Mouse (Mus musculus) WW6 (cell line): ENCODE results near the gene Oprm1.
"Not testable (repeated sequence)": the region's sequence is repeated elsewhere in the genome, so short reads cannot be mapped to it uniquely, and the experiment has no call there.

Experiments
- DNase-seq: peaks from one replicate; pipeline ENCODE4 v3.0.0-alpha.2; 2013; ENCODE audit warnings: low read depth, low spot score

Oprm1 gene

DNA sequence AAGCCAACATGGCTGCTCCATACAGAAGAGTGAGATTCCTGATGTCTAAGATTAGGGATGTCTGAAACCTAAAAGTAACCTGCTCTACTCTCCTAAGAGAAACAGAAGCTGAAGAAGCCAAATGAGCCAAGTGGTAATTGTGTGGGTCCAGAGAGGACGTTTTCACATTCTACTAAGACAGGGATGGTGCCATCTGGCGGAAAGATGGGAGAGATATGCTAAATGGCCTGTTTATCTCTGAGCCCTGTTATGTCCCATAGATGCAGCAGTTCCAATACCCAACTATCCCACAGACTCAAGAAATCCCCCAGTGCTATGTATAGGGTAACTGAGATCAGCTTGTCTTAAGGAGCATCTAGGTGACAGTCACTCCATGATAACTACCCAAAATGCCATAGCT, 219.5 kb downstream of the Oprm1 start:
- DNase-seq = no peak

DNA sequence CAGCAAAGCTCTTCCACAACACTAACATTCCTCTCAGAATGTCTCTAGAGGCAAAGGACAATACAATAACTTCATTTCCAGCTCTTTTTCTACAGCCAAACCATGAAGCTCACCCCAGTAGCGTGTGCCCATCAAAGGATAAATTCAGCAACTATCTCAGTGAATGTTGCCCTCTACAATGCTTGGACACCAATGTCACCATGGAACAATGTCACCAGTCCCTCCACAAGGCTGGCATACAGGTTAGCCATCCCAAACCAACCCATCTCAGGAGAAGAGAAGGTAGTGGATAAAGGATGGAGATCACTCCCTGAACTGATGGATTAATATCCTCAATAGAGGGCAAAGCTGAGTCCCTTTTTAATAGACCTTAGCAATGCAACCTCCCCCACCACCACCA, 220.4 kb downstream of the Oprm1 start:
- no peak for DNase-seq

DNA sequence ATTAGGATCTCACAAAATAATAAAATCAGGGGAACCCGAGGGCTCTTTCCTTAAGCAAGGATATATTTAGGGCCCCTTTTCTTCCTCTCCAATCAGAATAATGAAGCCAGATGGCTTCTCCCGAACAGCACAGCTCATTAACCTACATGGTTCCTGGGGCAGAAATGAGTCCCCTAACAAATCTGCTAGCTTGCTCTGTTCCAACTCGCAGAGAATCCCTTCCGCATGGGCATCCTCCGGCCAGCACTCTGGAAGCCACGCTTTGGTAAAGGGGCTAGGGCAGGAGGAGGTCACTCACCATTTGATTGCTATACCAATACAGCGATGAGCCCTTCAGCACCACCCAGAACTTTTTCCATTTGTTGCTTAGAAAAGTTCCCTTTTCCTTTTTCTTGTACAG, 220.9 kb downstream of the Oprm1 start:
- no peak for DNase-seq

DNA sequence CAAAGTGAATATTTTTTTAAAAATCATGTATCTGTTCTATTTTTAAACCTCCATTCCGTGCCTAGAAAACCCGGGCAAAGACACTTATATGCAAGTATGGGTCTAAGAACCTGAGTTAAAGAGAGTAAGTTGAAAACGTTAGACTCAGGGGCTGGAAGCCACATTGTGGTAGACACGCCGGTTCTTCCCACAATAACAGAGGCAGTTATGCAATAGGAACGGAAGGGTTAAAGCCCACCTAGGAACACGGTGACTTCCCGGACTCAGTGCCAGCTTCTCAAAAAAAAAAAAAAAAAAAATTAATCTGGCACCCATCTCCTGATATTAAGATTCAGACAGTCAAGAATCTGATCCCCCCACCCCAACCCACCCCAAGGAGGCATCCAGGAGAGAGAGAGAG, 221.5 kb downstream of the Oprm1 start:
- DNase-seq = no peak

DNA sequence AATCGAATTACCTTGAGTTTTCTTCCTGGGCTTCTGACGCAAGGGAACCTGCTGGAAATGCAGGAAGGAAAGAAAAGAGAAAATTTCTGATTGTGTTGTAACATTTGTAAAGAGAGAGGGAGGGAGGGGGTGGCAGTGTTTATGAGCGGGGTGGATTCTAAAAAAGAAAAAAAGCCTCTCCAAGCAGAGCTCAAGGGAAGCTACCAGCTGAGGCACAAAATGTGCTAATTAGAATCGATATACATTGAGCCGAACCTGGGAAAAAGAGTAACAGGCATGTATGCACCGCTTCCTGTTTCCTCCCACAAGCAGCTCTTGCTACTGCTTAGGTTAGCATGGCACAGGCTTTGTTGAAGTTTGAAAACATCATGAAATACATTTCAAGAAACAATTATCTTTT, 221.9 kb downstream of the Oprm1 start:
- DNase-seq = no peak

DNA sequence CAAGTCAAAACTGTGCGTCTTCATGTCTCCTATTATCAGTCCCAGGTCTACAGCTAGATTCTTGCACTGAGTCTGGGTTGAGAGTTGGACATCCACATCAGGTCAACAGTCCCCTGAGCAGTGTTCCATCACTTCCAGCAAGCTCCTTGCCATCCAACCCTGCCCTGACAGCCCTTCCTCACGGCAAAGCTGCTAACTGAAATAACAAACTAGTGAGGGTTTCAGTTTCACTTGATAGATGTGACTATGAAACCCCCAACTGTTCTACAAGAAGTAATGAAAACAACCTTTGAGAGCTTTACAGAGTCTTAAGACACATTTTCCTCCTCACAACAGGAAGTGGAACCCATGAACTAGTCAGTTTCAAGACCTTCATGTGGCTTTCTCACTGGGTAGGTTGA, 224.4 kb downstream of the Oprm1 start:
- DNase-seq = no peak

DNA sequence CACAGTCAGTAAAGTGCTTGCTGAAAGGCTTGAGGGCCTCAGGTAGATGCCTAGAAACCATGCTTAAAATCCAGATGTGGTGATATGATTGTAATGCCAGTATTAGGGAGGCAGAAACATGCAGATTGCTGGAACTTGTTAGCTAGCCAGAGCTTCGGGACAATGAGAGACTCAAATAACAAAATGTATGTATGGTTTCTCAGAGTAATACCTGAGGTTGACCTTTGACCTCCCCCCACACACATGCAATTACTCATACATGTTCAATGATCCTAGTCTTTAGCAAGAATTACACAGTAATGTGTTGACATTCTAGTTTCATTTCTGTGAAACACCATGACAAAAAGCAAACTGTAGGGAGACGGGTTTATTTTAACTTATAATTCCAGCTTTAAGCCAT, 225.1 kb downstream of the Oprm1 start:
- no peak for DNase-seq

DNA sequence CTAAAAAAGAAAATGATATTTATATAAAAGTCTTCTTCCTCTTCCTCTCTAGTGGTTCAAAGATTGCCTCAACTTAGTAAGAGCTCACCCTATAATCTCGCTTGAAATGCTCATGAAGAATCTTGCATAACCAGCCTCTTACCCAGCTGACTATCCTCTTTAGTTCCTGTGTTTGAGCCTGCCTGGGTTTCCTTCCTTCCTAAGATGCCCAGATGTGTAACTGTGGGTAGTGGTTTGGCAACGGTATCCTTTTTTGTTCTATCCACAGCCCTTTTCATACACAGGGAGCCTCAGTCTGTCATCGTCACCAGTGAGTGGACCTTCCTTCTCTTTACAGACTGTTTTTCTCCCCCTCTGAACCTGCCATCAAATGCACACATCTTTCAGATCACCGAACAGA, 227.9 kb downstream of the Oprm1 start:
- DNase-seq = no peak

DNA sequence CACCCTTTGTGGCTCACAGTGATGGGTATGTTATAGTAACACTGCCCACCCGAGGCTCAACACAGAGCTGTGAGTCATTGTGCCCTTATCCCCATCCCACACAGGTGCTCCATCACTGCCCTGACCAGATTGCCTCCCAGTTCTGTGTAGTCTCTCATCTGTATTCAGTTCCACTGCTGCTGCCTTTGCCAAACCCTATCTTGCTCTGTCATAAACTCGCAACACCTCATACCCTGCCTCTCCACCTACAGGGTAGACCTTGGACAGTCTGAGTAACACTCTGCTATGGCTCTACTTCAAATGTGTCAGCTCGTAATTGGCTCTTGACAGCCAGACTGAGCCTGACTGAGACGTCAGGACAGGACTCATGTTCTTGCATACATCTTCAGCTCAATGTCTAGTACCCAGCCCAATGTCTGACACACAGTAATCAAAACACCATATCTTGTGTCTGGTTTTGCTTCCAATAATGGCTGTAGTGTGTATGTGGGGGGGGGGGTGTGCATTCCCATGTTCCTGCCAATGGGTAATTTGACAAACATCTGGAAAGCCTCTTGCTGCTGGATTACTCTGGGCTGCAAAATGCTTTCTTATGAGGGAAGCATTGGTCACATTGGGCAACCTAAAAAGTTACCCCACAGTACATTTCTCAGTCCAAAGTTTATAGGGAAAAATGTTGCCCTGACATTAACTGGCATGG, 229.2 kb downstream of the Oprm1 start:
- DNase-seq = no peak

DNA sequence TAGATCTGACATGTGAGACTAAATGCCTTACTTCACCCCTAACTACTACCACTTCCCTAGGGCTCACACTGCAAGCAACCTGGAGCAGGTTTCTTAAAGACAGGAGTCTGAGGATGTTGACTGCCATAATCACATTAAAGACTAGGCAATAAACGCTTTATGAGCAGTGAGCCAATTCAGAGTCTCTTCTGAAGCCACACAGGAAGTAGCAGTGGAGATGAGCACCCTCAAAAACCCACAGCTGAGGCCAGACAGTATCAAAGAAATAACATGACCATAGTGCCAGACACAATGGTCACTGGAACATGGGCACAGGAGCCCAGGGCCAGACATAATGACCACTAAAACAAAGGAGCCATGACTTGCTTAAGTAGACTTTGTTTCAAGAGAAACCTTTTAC, 230.2 kb downstream of the Oprm1 start:
- no peak for DNase-seq

DNA sequence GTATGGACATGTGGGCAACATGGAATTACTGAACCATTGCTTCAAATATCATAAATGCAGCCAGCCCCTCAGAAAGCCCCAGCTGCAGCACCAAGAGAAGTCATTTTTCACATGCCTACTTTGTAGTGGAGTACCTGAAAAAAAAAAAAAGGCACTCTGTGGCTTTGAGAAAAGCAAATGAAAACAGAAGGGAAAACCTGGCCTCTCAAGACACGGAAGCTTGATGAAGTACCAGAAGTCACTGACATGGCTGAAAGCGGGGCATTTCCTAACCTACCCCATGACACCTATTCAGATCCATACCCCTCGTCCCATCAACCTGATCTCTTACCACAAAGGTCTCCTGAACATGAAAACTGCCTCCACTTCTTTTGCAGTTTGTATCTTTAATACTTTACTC, 238.6 kb downstream of the Oprm1 start:
- no peak for DNase-seq

DNA sequence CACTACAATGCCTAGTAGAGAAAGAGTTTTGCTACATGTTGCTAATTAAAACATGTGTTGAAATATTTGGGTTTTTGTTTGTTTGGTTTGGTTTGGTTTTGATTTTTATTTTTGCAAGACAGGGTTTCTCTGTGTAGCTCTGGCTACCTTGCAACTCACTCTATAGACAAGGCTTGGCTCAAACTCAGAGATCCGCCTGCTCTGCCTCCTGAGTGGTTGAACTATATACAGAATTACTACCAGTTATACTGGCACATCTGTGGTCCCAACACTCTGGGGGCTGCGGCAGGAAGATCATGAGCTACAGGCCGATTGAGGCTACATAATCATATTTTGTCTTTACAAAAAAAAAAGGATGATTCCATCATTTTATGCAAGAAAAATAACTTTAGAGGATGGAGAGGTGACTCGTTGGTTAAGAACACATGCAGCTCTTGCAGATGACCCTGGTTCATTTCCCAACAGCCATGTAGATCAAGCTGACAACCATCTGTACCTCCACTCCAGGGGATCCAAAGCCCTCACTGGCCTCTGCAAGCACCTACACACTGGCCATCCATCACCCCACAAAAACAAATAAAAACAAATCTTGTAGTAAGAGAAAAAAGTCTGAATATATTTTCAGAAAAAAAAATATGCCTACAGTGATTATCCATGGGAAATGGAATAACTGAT, 240.4 kb downstream of the Oprm1 start:
- no peak for DNase-seq

DNA sequence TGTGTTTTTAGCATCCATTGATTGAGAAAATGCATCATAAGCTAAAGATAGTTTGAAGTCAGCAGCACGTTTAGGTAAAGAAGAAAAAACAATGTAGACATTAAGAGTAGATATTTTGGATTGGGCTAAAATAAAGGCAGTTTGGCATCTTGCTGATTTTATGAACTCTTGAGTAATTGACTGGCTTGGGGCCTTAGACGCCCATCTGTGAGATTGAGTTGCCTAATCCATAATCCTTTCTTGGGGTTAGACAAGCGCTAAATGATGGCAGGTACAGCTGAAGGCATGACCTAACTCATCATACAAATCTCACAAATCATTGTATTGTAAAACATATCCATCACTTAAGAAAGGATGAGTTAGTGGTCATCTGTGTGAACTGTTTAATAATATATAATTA, 241.0 kb downstream of the Oprm1 start:
- no peak for DNase-seq

DNA sequence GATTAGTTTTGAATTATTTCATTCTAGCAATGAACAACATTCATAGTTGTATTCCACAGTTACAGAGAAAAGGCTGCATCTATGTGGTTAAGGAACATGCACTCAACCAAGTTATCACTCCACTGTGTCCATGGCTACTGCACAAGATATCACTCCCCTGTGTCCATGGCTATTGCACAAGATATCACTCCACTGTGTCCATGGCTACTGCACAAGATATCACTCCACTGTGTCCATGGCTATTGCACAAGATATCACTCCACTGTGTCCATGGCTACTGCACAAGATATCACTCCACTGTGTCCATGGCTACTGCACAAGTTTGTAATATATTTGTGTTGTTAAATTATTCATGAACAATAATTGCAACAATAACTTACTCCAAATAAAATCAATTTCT, 245.6 kb downstream of the Oprm1 start:
- DNase-seq = not testable (repeated sequence)

DNA sequence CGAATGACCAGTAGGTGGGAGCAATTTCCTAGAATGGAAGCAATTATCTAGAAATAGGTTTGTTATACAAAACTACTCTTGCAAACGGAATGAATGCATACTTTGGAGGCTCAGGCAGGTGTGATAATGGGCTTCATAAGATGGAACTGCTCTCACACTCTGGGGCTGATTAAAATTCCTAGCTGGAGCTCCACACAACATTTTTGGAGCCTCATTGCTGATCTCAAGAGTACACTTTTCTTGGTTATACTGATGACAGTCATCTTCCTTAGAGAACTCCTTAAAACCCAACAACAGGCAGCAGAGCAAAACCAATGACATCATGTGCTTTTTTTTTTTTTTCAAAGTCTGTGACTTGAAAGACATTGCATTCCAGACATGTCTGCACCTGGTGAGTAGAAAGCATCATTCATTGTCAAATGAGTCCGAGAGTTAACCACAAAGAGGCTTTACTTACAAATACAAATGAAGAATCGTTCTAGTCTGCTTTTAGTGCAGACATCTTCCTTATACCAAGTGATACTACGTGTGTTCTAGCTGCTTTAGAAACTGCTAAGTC, 246.8 kb downstream of the Oprm1 start:
- no peak for DNase-seq

DNA sequence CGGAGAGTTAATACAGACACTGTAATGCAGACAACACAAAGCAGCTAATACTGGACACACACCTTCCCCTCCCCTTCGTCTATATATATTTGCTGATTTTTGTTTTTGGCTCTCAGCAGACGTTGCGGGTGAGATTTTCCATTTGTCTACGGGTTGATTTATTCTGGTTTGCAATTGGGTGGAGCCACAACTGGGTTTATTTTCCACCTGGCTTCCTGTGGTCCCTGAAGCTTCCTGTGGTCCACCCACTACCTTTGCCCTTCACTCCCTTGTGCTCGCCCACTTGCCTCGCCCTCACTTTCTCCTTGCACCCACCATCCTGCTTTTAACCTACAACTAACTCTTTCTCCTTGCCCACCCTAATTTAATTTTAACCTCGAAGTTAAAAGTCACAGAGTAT, 252.2 kb downstream of the Oprm1 start:
- no peak for DNase-seq

DNA sequence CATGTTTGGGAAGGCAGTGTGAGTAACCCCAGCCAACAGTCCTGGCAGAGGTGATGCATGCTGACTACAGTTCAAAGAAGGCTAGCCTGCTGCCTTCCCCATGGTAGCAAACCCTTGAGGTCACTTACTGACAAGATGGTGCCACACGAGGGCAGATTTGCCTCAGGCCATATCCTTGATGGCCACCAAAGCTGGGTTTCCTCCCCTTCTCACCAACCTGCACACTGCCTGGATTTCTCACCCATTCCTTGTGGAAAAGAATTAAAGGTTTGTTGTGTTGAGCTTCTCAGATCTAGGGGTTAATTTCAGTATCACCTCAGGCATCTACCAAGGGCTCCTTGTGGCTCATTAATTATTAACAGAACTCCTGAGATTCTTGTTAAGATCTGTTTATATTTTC, 256.9 kb downstream of the Oprm1 start:
- DNase-seq = no peak

DNA sequence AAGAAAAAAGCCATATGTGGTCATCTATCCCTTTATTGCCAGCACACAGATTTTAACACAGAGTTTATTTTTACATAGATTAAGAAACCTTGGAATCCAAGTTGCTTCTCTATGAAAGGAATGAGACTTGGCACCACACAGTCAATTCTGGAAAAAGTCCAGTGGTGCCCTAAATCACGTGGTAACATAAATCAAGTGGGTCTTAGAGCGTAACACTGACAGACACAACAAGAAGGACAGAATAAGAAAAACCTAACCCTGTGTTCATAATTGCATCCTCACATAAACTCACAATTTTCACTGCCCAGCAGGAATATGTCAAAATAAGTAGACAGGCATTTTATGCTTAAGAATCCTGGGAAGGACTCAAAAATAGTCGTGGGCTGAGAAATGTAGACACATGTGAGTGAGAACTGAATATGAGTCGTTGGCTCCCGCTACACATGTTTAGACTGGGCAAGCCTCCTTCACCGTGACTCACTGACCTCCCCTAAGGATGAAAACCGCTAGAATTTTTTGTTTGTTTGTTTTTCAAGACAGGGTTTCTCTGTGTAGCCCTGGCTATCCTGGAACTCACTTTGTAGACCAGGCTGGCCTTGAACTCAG, 261.6 kb downstream of the Oprm1 start:
- DNase-seq = no peak

DNA sequence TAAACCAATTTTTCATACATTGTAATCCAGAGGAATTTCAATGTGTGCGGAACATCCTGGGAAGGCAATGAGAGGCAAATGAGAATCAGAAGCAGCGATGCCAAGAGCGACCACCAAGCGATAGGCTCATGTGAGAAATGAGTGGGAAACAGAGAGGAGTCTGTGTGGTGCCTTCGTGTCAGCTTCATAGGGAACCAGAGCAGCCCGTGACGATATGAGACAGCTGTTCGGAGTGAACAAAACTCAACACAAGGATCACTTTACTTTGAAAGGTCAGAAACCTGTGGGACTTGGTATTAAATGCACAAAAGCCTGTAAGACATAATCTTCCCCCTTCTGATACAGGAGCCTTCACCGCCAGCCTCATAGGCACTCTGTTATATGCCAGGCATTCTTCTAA, 262.2 kb downstream of the Oprm1 start:
- DNase-seq = no peak

DNA sequence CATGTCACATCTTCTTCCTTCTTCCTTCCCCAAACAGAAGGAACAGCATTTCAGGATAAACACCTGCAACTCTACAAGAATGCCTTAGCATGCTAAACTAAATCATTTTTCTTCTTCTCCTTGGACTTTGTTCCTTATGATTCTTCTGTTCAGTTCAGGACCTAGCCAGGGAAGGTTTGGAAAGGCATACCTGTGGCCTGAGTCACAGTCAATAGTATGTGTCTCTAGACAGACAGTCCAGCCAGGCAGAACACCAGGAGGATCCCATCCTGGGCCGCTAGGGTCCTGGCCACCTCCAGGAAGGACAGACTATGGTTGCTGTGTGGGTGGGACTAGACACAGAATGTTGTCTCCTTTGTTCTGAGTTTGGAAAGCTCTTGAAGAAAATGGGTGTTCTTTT, 266.7 kb downstream of the Oprm1 start:
- DNase-seq = no peak

DNA sequence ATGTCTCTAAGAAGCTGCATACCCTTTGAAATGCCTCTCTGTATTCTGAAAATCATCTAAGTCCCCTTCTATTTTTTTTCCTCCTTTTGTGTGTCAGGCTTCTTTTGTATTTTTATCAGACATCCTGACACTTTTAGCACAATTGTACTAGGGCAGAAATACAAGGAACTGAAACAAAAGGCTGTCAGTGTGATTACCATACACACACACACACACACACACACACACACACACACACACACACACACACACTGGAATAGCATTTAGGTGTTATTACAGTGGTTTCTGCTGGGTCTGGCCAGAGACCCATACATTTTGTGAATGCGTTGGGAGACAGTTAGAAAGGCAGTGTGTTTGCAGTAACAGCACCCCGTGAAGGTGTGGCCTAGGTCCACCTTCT, 275.2 kb downstream of the Oprm1 start:
- DNase-seq = no peak

DNA sequence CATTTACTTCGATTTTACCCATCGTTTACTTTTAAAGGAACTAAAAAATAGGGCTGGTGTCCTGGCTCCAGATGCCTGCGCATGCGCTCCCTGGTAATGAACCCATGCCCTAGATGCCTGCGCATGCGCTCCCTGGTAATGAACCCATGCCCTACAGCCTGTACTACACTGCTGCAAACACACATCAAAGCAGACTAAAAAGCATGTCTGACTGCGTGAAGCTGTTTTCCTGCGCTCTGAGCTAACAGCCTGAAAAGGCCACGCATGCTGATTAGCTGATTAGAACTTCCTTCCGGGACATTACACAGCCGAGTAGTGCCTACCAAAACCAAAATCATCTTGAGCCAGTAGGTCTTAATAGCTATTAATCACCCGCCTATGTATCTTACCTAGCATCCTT, 277.2 kb downstream of the Oprm1 start:
- no peak for DNase-seq

DNA sequence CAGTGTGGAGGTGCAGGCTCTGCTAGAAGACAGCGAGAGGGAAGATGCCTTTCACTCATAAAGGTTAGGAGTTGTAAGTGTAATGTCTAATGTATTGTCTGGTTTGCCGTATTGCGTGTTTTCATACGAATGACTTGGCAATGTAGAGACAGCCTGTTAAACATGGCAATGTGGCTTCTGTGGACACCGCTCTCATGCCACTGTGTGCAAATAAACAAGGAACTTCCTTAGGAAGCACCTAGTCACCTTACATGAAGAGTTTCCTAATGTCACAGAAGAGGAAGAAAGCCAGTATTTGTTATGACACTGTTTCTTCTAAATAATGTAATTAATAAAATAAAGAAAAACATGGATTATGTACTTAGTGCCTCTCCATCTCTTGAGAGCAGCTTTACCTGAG, 278.9 kb downstream of the Oprm1 start:
- no peak for DNase-seq
